Mouse (Mus musculus) adipose tissue, adult 10 weeks (tissue): Measurements from ENCODE around the gene Vmn1r48. TPM values are rescaled to one million over a fixed set of nuclear protein-coding genes. Genes with fewer than 3 reads are reported as not detected.

Experiments used
- polyA plus RNA-seq: library from polyadenylated mRNA; stranded (reverse); fragments of 350-450 nt; fragmentation: Illumina TruSeq; extraction: RNeasy Lipid Tissue Mini Kit (QIAGEN cat#74804); gene quantifications from one replicate; pipeline ENCODE4 v1.2.3, GENCODE M21; 2014; ENCODE audit warnings: low read depth, low replicate concordance

Gene Vmn1r48
- polyA plus RNA-seq = not detected

DNA sequence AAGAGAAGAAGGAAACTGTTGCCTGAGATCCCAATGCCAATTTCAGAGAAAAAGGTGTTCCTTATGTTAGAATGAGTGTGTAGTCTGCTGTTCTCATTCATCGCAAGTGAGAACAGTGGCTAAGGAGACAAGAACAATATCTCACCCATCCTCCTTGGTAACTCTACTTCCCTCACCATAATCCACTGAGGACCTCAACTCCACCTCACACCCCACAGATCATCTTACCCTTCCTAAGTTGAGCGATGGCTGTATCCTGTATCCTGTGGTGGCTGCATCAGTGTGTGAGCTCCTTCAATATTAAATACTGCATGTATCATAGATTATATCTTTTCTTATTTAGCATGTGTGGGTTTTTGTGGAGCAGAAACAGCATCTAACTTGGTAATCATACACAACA, at the start of gene Vmn1r48:
Vmn1r48 (minus strand) TSS at position 101 of the 400 bp plus-strand sequence.

DNA sequence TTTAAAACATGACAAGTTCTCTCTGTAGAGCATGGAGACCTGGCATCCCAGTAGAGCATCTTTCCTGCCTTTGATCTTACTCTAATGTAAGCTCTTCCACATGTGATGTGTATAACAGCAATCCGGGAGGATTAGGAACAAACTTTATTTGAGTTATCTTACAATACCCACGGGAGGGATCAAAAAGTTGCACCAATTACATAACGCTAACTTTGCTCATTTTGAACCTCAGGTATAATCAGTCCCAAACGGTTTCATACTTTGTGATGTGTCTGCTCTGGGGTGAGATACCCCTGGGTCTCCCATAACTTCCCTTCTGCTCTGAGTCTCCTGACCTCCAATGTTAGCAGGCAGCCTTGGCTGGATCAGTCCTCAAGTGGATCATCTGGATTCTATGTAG, 41.8 kb upstream of the Vmn1r48 start, which contains the start of gene Vmn1r49:
Vmn1r49 (minus strand) TSS at position 101 of the 400 bp plus-strand sequence.

DNA sequence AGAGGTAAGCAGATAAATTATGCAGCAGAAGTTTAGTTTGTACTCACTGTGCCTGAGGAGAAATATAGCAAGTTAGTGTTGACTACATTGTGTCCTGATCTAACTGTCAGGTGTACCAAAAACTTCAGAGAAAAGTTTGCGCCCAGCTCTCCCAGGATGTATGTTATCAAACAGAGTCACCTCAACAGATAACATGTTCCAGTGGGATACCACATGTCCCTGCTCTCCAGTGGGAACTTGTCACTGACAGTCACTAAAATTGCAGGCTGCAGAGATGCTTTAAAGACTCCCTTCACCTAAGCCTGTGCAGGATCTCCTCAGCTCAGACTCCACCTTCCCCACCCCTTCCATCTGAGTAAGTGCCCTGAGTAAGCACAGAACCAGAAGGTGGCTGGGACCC, 20.8 kb downstream of the Vmn1r48 start, which contains the start of gene Vmn1r47:
Vmn1r47 (plus strand) TSS at position 301 of the 400 bp plus-strand sequence.

Other genes with a start within 250 kb of the Vmn1r48 start
- gene Vmn1r42, start 160.4 kb downstream of the Vmn1r48 start, polyA plus RNA-seq = not detected
- 0.19 TPM for gene Vmn1r43, start 160.4 kb downstream of the Vmn1r48 start, polyA plus RNA-seq
- gene Vmn1r44, start 153.2 kb downstream of the Vmn1r48 start, polyA plus RNA-seq = not detected
- not detected for gene Vmn1r45, start 96.2 kb downstream of the Vmn1r48 start, polyA plus RNA-seq
- gene Vmn1r46, start 67.5 kb downstream of the Vmn1r48 start, polyA plus RNA-seq = not detected
- gene Vmn1r47, start 20.7 kb downstream of the Vmn1r48 start, polyA plus RNA-seq = not detected
- not detected for gene Vmn1r49, start 41.7 kb upstream of the Vmn1r48 start, polyA plus RNA-seq
- not detected for gene Vmn1r50, start 64.6 kb upstream of the Vmn1r48 start, polyA plus RNA-seq
- not detected for gene Vmn1r51, start 85.8 kb upstream of the Vmn1r48 start, polyA plus RNA-seq
- not detected for gene Vmn1r52, start 138.0 kb upstream of the Vmn1r48 start, polyA plus RNA-seq
- not detected for gene V1ra8, start 166.0 kb upstream of the Vmn1r48 start, polyA plus RNA-seq
- not detected for gene Vmn1r53, start 187.6 kb upstream of the Vmn1r48 start, polyA plus RNA-seq
- not detected for gene Vmn1r54, start 209.5 kb upstream of the Vmn1r48 start, polyA plus RNA-seq